20 mouse cellular contexts compared by ENCODE assay signal in the genomic region with DNA sequence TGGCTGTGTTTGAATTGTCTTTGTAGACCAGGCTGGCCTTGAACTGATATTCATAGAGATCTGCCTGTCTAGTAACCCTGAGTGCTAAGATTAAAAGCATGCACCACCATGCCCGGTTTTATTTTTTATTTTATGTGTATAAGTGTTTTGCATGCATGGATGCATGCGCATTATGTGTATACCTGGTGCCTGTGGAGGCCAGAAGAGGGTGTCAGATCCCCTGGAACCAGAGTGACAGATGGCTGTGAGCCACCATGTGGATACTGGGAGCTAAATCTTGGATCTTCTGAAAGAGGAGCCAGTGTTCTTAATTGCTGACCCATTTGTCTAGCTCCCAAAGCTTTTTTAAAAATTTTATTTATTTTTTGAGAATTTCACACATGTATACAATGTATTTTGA. TPM values are rescaled to one million over a fixed set of nuclear protein-coding genes. Genes with fewer than 3 reads are reported as not detected.
DNase-seq lines count a peak whose midpoint lies in the region; ATAC-seq and TF ChIP-seq lines count a peak whose summit lies in the region.
"Had no signal": no experiment of that assay in that cellular context is flagged by ENCODE, and none has a peak within 500 bp of the region (broad histone marks: within the 10 kb centered on the region; RNA-seq: fewer than 3 reads in every experiment).

No protein-coding gene starts in this region.

- peak; percentile 42 for TF ChIP-seq CTCF in heart, postnatal 0 days (IDR thresholded peaks at IDR 0.05; ENCODE audit: low read depth)
- TF ChIP-seq CTCF in intestine, postnatal 0 days (IDR thresholded peaks at IDR 0.05; ENCODE audit: low read depth) = 0 out of 2 replicates have a peak, but pooled peaks have one; percentile 3
- peak; percentile 46 for TF ChIP-seq CTCF in layer of hippocampus, adult 2 months (conservative IDR thresholded peaks at IDR 0.05)

- H3K27me3 ChIP-seq in heart, postnatal 0 days (ENCODE audit: control insufficient read depth, insufficient read depth, low read length) = no peaks in the 10 kb centered on the region
- no peaks in the 10 kb centered on the region for H3K27me3 ChIP-seq in intestine, postnatal 0 days (replicated peaks; ENCODE audit: control insufficient read depth, insufficient read depth, low read length)
- H3K27me3 ChIP-seq in intestine, embryonic 16.5 days (replicated peaks; ENCODE audit: control insufficient read depth, insufficient read depth, low read length) = no peaks in the 10 kb centered on the region
- H3K27me3 ChIP-seq: CH12.LX; embryonic facial prominence, embryonic 12.5 days; forebrain, embryonic 13.5 days; Patski had no signal

- no peak overlapping the region for H3K27ac ChIP-seq in heart, postnatal 0 days (ENCODE audit: low read depth)
- no peak overlapping the region for H3K27ac ChIP-seq in intestine, postnatal 0 days (ENCODE audit: low read depth, low read length)
- no peak overlapping the region for H3K27ac ChIP-seq in intestine, embryonic 16.5 days (ENCODE audit: low read length)
- no peak overlapping the region for H3K27ac ChIP-seq in layer of hippocampus, adult 2 months
- H3K27ac ChIP-seq: embryonic facial prominence, embryonic 10.5 days; embryonic facial prominence, embryonic 12.5 days; forebrain, embryonic 13.5 days had no signal

- H3K4me3 ChIP-seq in heart, postnatal 0 days (ENCODE audit: low read depth, low read length) = no peak overlapping the region
- H3K4me3 ChIP-seq in intestine, postnatal 0 days (ENCODE audit: low read depth, low read length) = no peak overlapping the region
- no peak overlapping the region for H3K4me3 ChIP-seq in intestine, embryonic 16.5 days (ENCODE audit: low read length)
- no peak overlapping the region for H3K4me3 ChIP-seq in layer of hippocampus, adult 2 months
- H3K4me3 ChIP-seq: embryonic facial prominence, embryonic 10.5 days; embryonic facial prominence, embryonic 12.5 days; forebrain, embryonic 13.5 days had no signal

- H3K4me1 ChIP-seq in heart, postnatal 0 days (ENCODE audit: control insufficient read depth, insufficient read depth) = no peaks in the 10 kb centered on the region; the same call in 1 of the 2 replicates
- no peaks in the 10 kb centered on the region for H3K4me1 ChIP-seq in intestine, postnatal 0 days (replicated peaks; ENCODE audit: control insufficient read depth, insufficient read depth, low read length)
- 0 out of 2 replicates have a peak, but pooled peaks cover 3% of the 10 kb centered on the region for H3K4me1 ChIP-seq in intestine, embryonic 16.5 days (ENCODE audit: control insufficient read depth, insufficient read depth, low read length)
- H3K4me1 ChIP-seq: embryonic facial prominence, embryonic 12.5 days; forebrain, embryonic 13.5 days had no signal

- no peak overlapping the region for H3K9ac ChIP-seq in heart, postnatal 0 days (replicated peaks; ENCODE audit: low read depth, low read length)
- no peak overlapping the region for H3K9ac ChIP-seq in intestine, postnatal 0 days (ENCODE audit: low read depth, low read length)
- H3K9ac ChIP-seq in intestine, embryonic 16.5 days (ENCODE audit: low read depth, low read length) = no peak overlapping the region
- H3K9ac ChIP-seq: embryonic facial prominence, embryonic 12.5 days; forebrain, embryonic 13.5 days had no signal

- no peaks in the 10 kb centered on the region for H3K36me3 ChIP-seq in heart, postnatal 0 days (replicated peaks; ENCODE audit: control insufficient read depth, insufficient read depth, low read length)
- H3K36me3 ChIP-seq in intestine, postnatal 0 days (ENCODE audit: control insufficient read depth, insufficient read depth) = no peaks in the 10 kb centered on the region
- H3K36me3 ChIP-seq in intestine, embryonic 16.5 days (ENCODE audit: control insufficient read depth, insufficient read depth, low read length) = no peaks in the 10 kb centered on the region
- H3K36me3 ChIP-seq: embryonic facial prominence, embryonic 10.5 days; embryonic facial prominence, embryonic 12.5 days; G1E had no signal

- intact Hi-C loops in heart, postnatal 25 days (cut with DNase I) = loop anchor here (5.0 kb wide), 1 partner anchor 99 kb away; no protein-coding TSS in a partner anchor
- intact Hi-C loops in heart, postnatal 14 days (cut with DNase I) = loop anchor here (5.0 kb wide), 1 partner anchor 99 kb away; no protein-coding TSS in a partner anchor

- ATAC-seq in heart, postnatal 0 days (ENCODE audit: insufficient read depth, low read depth) = no peak
- no peak for ATAC-seq in intestine, postnatal 0 days
- ATAC-seq in intestine, embryonic 16.5 days = no peak
- ATAC-seq: forebrain, embryonic 13.5 days; Patski had no signal

- H3K9me3 ChIP-seq in heart, postnatal 0 days (replicated peaks; ENCODE audit: control insufficient read depth, low read length) = no peaks in the 10 kb centered on the region
- no peaks in the 10 kb centered on the region for H3K9me3 ChIP-seq in intestine, postnatal 0 days (ENCODE audit: control insufficient read depth)
- H3K9me3 ChIP-seq in intestine, embryonic 16.5 days (ENCODE audit: control insufficient read depth, low read length) = 0 out of 2 replicates have a peak, but pooled peaks cover 3% of the 10 kb centered on the region
- H3K9me3 ChIP-seq: embryonic facial prominence, embryonic 10.5 days; embryonic facial prominence, embryonic 12.5 days; forebrain, embryonic 13.5 days had no signal

- peak; percentile 63 for DNase-seq in heart, adult 11 months
- no peak for DNase-seq in heart, postnatal 25 days (ENCODE audit: low spot score)
- no peak for DNase-seq in heart, postnatal 0 days (ENCODE audit: low spot score)
- DNase-seq in heart, postnatal 14 days = no peak
- no peak for DNase-seq in layer of hippocampus, adult 2 months (ENCODE audit: low spot score in 2 of 2)
- no peak for DNase-seq in layer of hippocampus, adult 9-11 months
- DNase-seq: adrenal gland, adult 8-10 months; adrenal gland, postnatal 14 days; adrenal gland, postnatal 36 days; B cell, adult 2 months; cerebellum, adult 11-12 months; cerebellum, adult 9-10 months had no signal

- TF ChIP-seq EP300 in heart, postnatal 0 days (IDR thresholded peaks at IDR 0.05; ENCODE audit: low read depth) = no peak

- no peak overlapping the region for H3K4me2 ChIP-seq in heart, postnatal 0 days (ENCODE audit: low read depth, low read length)
- H3K4me2 ChIP-seq in intestine, postnatal 0 days (replicated peaks; ENCODE audit: low read depth) = no peak overlapping the region
- H3K4me2 ChIP-seq in intestine, embryonic 16.5 days (ENCODE audit: low read depth, low read length) = no peak overlapping the region
- H3K4me2 ChIP-seq: embryonic facial prominence, embryonic 12.5 days; forebrain, embryonic 13.5 days had no signal

- WGBS in heart, postnatal 0 days = 70% methylated on average over 2 of the region's 2 CpGs
- WGBS in intestine, postnatal 0 days = 77% methylated on average over 2 of the region's 2 CpGs
- 84% methylated on average over 2 of the region's 2 CpGs for WGBS in intestine, embryonic 16.5 days

RNA-seq across cellular contexts. Expression of a gene that starts 16.9 kb away (rescaled TPM):
- 10 to 100 TPM; 13.3 to 36.5 TPM for total RNA-seq in heart, postnatal 25 days (2021)
- total RNA-seq in heart, postnatal 0 days (2014; rRNA removed; ENCODE audit: low replicate concordance) = 16.5 and 18.0 TPM in 2 replicates
- polyA plus RNA-seq in heart, postnatal 0 days (2015; fragmentation: Nextera tagmentation; extraction: Ambion mirVana) = 20.0 and 20.3 TPM in 2 replicates
- 10 to 100 TPM; 19.6 to 22.7 TPM for total RNA-seq in heart, postnatal 14 days (2021)
- 15.6 and 15.8 TPM in 2 replicates for polyA plus RNA-seq in intestine, postnatal 0 days (2015; fragmentation: Nextera tagmentation; extraction: Ambion mirVana)
- 28.4 and 30.0 TPM in 2 replicates for polyA plus RNA-seq in intestine, embryonic 16.5 days (2015; fragmentation: Nextera tagmentation; extraction: Ambion mirVana)
- total RNA-seq in layer of hippocampus, adult 2 months (2021) = 10 to 100 TPM; 14.2 to 14.7 TPM
